In the genomic region with DNA sequence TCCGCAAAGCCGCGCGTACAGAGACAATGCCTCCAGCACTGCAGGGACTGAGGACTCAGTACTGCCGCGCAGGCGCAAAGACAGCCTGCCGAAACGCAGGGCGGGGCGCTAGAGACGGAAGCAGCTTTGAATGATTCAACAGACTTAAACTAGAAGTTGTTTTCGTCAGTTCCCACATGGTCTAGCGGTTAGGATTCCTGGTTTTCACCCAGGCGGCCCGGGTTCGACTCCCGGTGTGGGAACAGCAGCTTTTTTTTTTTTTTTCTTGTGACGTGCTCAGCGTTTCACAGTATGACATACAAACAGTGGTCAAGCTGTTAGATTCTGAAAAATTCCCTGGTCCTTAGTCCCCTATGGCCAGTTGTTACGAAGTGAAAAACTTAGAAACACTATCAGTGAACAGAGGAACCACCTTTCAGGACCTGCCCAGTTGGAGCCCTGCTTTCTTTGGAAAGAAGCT, we compare ENCODE assay signal across 8 mouse cellular contexts.
DNase-seq lines count a peak whose midpoint lies in the region; ATAC-seq and TF ChIP-seq lines count a peak whose summit lies in the region.

No protein-coding gene starts in this region.

- no peaks in the 10 kb centered on the region for H3K79me2 ChIP-seq in myocyte (ENCODE audit: control insufficient read depth, insufficient read depth)

- H3K27me3 ChIP-seq in forebrain, embryonic 10.5 days (ENCODE audit: poor library complexity, severe bottlenecking): no peaks in the 10 kb centered on the region
- no peaks in the 10 kb centered on the region for H3K27me3 ChIP-seq in heart, embryonic 14.5 days (ENCODE audit: control insufficient read depth, insufficient read depth, low read length)
- no peaks in the 10 kb centered on the region for H3K27me3 ChIP-seq in liver, embryonic 11.5 days (replicated peaks; ENCODE audit: control insufficient read depth, insufficient read depth, low read length)
- no peaks in the 10 kb centered on the region for H3K27me3 ChIP-seq in myocyte (ENCODE audit: control insufficient read depth, insufficient read depth, insufficient read length)

- H3K9me3 ChIP-seq in forebrain, embryonic 10.5 days: no peaks in the 10 kb centered on the region
- H3K9me3 ChIP-seq in heart, embryonic 14.5 days (ENCODE audit: control insufficient read depth, low read length): no peaks in the 10 kb centered on the region
- H3K9me3 ChIP-seq in liver, embryonic 11.5 days (ENCODE audit: control insufficient read depth, low read length): no peaks in the 10 kb centered on the region

- peak; percentile 88 for TF ChIP-seq POLR2A in myocyte (IDR thresholded peaks at IDR 0.05; ENCODE audit: insufficient read length, low read depth)

- peak overlapping the region; percentile 93 for H3K27ac ChIP-seq in forebrain, embryonic 10.5 days
- peak overlapping the region; percentile 96 to 99 for H3K27ac ChIP-seq in heart, embryonic 14.5 days (replicated peaks in 1 of 2; ENCODE audit: control insufficient read depth in 1 of 2, insufficient read depth in 1 of 2, low read depth in 2 of 2, low read length in 2 of 2)
- H3K27ac ChIP-seq in liver, embryonic 11.5 days (ENCODE audit: low read depth, low read length): peak overlapping the region; percentile 52; the same call in 1 of the 2 replicates

- H3K4me1 ChIP-seq in forebrain, embryonic 10.5 days: peaks cover 17% of the 10 kb centered on the region
- peaks cover 0 to 10% of the 10 kb centered on the region in 2 experiments; a peak in 2 of 4 replicates for H3K4me1 ChIP-seq in heart, embryonic 14.5 days (ENCODE audit: control insufficient read depth in 2 of 2, insufficient read depth in 2 of 2, low read length in 2 of 2)
- peaks cover 5% of the 10 kb centered on the region; the same call in 1 of the 2 replicates for H3K4me1 ChIP-seq in liver, embryonic 11.5 days (replicated peaks; ENCODE audit: control insufficient read depth, insufficient read depth, low read length)

- H3K4me3 ChIP-seq in forebrain, embryonic 10.5 days: peak overlapping the region; percentile 57
- H3K4me3 ChIP-seq in heart, embryonic 14.5 days (ENCODE audit: control insufficient read depth in 1 of 2, insufficient read depth in 1 of 2, low read depth in 1 of 2, low read length in 2 of 2): peak overlapping the region; percentile 71 to 96
- peak overlapping the region; percentile 58 for H3K4me3 ChIP-seq in liver, embryonic 11.5 days (ENCODE audit: low read depth, low read length)
- peak overlapping the region; percentile 25 for H3K4me3 ChIP-seq in myocyte

- no peaks in the 10 kb centered on the region for H3K36me3 ChIP-seq in forebrain, embryonic 10.5 days (replicated peaks)
- no peaks in the 10 kb centered on the region for H3K36me3 ChIP-seq in heart, embryonic 14.5 days (ENCODE audit: control insufficient read depth, insufficient read depth, low read length)
- no peaks in the 10 kb centered on the region for H3K36me3 ChIP-seq in liver, embryonic 11.5 days (ENCODE audit: control insufficient read depth, insufficient read depth, low read length)
- no peaks in the 10 kb centered on the region for H3K36me3 ChIP-seq in myocyte (ENCODE audit: control insufficient read depth, insufficient read depth)

- ATAC-seq in CD4-positive, CD25-positive, alpha-beta regulatory T cell, adult 4 months: peak; percentile 86
- peak; percentile 96 for ATAC-seq in heart, embryonic 14.5 days (ENCODE audit: insufficient number of reproducible peaks, insufficient read depth, low FRiP score, low read depth)
- peak; percentile 97 for ATAC-seq in liver, embryonic 11.5 days (replicated peaks; ENCODE audit: low FRiP score)

- peak overlapping the region; percentile 79 for H3K9ac ChIP-seq in heart, embryonic 14.5 days (ENCODE audit: low read length)
- peak overlapping the region; percentile 63 for H3K9ac ChIP-seq in liver, embryonic 11.5 days (ENCODE audit: low read depth, low read length)

- WGBS in forebrain, embryonic 10.5 days: 0% methylated on average over 21 of the region's 21 CpGs
- WGBS in heart, embryonic 14.5 days: under 1% methylated on average over 21 of the region's 21 CpGs
- under 1% methylated on average over 21 of the region's 21 CpGs for WGBS in liver, embryonic 11.5 days

- peak overlapping the region; percentile 77 for H3K4me2 ChIP-seq in heart, embryonic 14.5 days (ENCODE audit: low read length)
- peak overlapping the region; percentile 74 for H3K4me2 ChIP-seq in liver, embryonic 11.5 days
- H3K4me2 ChIP-seq in myocyte (ENCODE audit: low read depth): peak overlapping the region; percentile 81

- no peak overlapping the region for H3ac ChIP-seq in myocyte (ENCODE audit: control insufficient read depth, insufficient read length)

- DNase-seq in c-Kit-positive CD71-positive TER-119-negative erythroid progenitor cells, embryonic 14.5 days (ENCODE audit: low read depth): peak; percentile 84
- DNase-seq in forebrain, embryonic 10.5 days (ENCODE audit: extremely low spot score, low spot score): peak; percentile 91
- DNase-seq in kidney, postnatal 10 days: peak; percentile 95
- peak; percentile 89 for DNase-seq in liver, embryonic 11.5 days (ENCODE audit: low spot score)
- peak; percentile 81 to 90 for DNase-seq in spleen, postnatal 4 days (ENCODE audit: low spot score in 2 of 2)

TF ChIP-seq in myocyte, 11 proteins besides CTCF, POLR2A, EP300 and RAD21:
- TF ChIP-seq MYOG (IDR thresholded peaks at IDR 0.05; ENCODE audit: control insufficient read depth in 1 of 3, insufficient read depth in 1 of 3, insufficient read length in 2 of 3, low read depth in 2 of 3) (no peak), POLR2AphosphoS2 (IDR thresholded peaks at IDR 0.05; ENCODE audit: insufficient read length, low read depth) (peak; percentile 85)

Comparison
In these comparisons a context has a peak if more than half of its experiments do, and no peak if none do; other contexts are left out.
1. Peak in every context shown above with its lines: DNase-seq, ATAC-seq, H3K4me3 ChIP-seq and H3K27ac ChIP-seq.
2. H3K4me3 ChIP-seq: peak in every context shown above with its lines; median percentile 84 in heart, embryonic 14.5 days; 58 in liver, embryonic 11.5 days; 57 in forebrain, embryonic 10.5 days; 25 in myocyte.